Mouse (Mus musculus) neural tube, embryonic 11.5 days (tissue): ENCODE results near the gene Ezh1. TPM values are rescaled to one million over a fixed set of nuclear protein-coding genes. Genes with fewer than 3 reads are reported as not detected.
A peak's percentile ranks its signal among the peaks of the same experiment; 100 is the strongest.

Experiments
- ATAC-seq: fragments of 200-750 bp; cut with Nextera tagmentation; 2 replicates; pipeline ENCODE4 v1.8.0; 2017; ENCODE audit warnings: moderate number of reproducible peaks, mild to moderate bottlenecking, moderate TSS enrichment, moderate library complexity; ENCODE audit not compliant: insufficient read depth, low FRiP score, low TSS enrichment
- DNase-seq: peaks from one replicate; pipeline ENCODE4 v3.0.0-alpha.2; 2015; ENCODE audit warnings: low spot score
- H3K27ac ChIP-seq: fragments of 300-500 bp; sonication (generic); 2 replicates; pipeline ENCODE4 v1.5.1; 2014; ENCODE audit warnings: low read depth, mild to moderate bottlenecking, low read length
- H3K27me3 ChIP-seq: fragments of 300-500 bp; sonication (generic); 2 replicates; pipeline ENCODE4 v1.6.1; 2014; ENCODE audit warnings: mild to moderate bottlenecking, low read length, mixed read lengths; ENCODE audit not compliant: control insufficient read depth, insufficient read depth
- H3K36me3 ChIP-seq: fragments of 300-500 bp; sonication (generic); 2 replicates; pipeline ENCODE4 v1.6.1; 2014; ENCODE audit warnings: mild to moderate bottlenecking, low read length, moderate library complexity, mixed read lengths; ENCODE audit not compliant: control insufficient read depth, insufficient read depth
- H3K4me1 ChIP-seq: fragments of 300-500 bp; sonication (generic); 2 replicates; pipeline ENCODE4 v1.6.1; 2014; ENCODE audit warnings: low read length, mixed read lengths; ENCODE audit not compliant: control insufficient read depth, insufficient read depth
- H3K4me2 ChIP-seq: fragments of 300-500 bp; sonication (generic); 2 replicates; pipeline ENCODE4 v1.6.1; 2014; ENCODE audit warnings: low read depth, mild to moderate bottlenecking, moderate library complexity
- H3K4me3 ChIP-seq: fragments of 300-500 bp; sonication (generic); 2 replicates; pipeline ENCODE4 v1.5.1; 2014; ENCODE audit warnings: low read depth, low read length
- H3K9ac ChIP-seq: fragments of 300-500 bp; sonication (generic); 2 replicates; pipeline ENCODE4 v1.6.1; 2014; ENCODE audit warnings: mild to moderate bottlenecking, low read length
- H3K9me3 ChIP-seq: fragments of 300-500 bp; sonication (generic); 2 replicates; pipeline ENCODE4 v1.6.1; 2016; ENCODE audit warnings: low read length; ENCODE audit not compliant: control insufficient read depth
- WGBS: fragments of 180-500 bp; shearing (Covaris S2); extraction: QIAGEN DNeasy Blood & Tissue Kit; methylation state at CpG from one replicate; pipeline ENCODE4 v1.1.7; 2014; 5-methylcytosine and 5-hydroxymethylcytosine counted together
- polyA plus RNA-seq: library from polyadenylated mRNA; unstranded; fragments of >200 nt; fragmentation: Nextera tagmentation; extraction: Ambion mirVana; gene quantifications from 2 replicates; pipeline ENCODE4 v1.2.1, GENCODE M21; 2014

Ezh1 gene
- polyA plus RNA-seq, 1 experiment from 2014 or later = 11.2 TPM

GRCm38 (mm10) chr11:101146377-101146776 is 79.9 kb downstream of the Ezh1 start:
- no peak overlapping the region for H3K4me2 ChIP-seq
- H3K4me3 ChIP-seq = no peak overlapping the region
- DNase-seq = peak; percentile 70
- no peak overlapping the region for H3K9ac ChIP-seq
- H3K4me1 ChIP-seq = peaks cover 9% of the 10 kb centered on the region; the same call in 1 of the 2 replicates
- ATAC-seq = no peak
- H3K27me3 ChIP-seq = no peaks in the 10 kb centered on the region
- H3K36me3 ChIP-seq = no peaks in the 10 kb centered on the region
- 21% methylated on average over 10 of the region's 10 CpGs for WGBS
- no peaks in the 10 kb centered on the region for H3K9me3 ChIP-seq
- no peak overlapping the region for H3K27ac ChIP-seq

- peak overlapping the region; percentile 52 for H3K9ac ChIP-seq
- H3K4me1 ChIP-seq = 0 out of 2 replicates have a peak, but pooled peaks cover 6% of the 10 kb centered on the region
- no peak; the same call in 1 of the 2 replicates for ATAC-seq
- H3K36me3 ChIP-seq = no peaks in the 10 kb centered on the region
- H3K4me2 ChIP-seq = peak overlapping the region; percentile 44
- WGBS = 18% methylated on average over 18 of the region's 19 CpGs
- DNase-seq = peak; percentile 73
- 0 out of 2 replicates have a peak overlapping the region, but pooled peaks have one; percentile 23 for H3K27ac ChIP-seq
- no peaks in the 10 kb centered on the region for H3K9me3 ChIP-seq
- H3K4me3 ChIP-seq = 0 out of 2 replicates have a peak overlapping the region, but pooled peaks have one; percentile 14
- H3K27me3 ChIP-seq = no peaks in the 10 kb centered on the region
These were observed 82.7 kb downstream of the Ezh1 start for GRCm38 (mm10) chr11:101143338-101144225.

GRCm38 (mm10) chr11:101142215-101142967 is 83.9 kb downstream of the Ezh1 start:
- DNase-seq = no peak
- H3K27me3 ChIP-seq = no peaks in the 10 kb centered on the region
- ATAC-seq = no peak
- no peaks in the 10 kb centered on the region for H3K36me3 ChIP-seq
- H3K4me2 ChIP-seq = no peak overlapping the region
- WGBS = 86% methylated on average over 10 of the region's 10 CpGs
- H3K4me3 ChIP-seq = no peak overlapping the region
- H3K9me3 ChIP-seq = no peaks in the 10 kb centered on the region
- H3K4me1 ChIP-seq = 0 out of 2 replicates have a peak, but pooled peaks cover 6% of the 10 kb centered on the region
- H3K9ac ChIP-seq = no peak overlapping the region
- no peak overlapping the region for H3K27ac ChIP-seq

Other genes with a start within 250 kb of the Ezh1 start
- 50.2 and 54.1 TPM in 2 replicates for gene Atp6v0a1, start 217.0 kb downstream of the Ezh1 start, polyA plus RNA-seq
- 5.8 and 5.9 TPM in 2 replicates for gene Naglu, start 156.5 kb downstream of the Ezh1 start, polyA plus RNA-seq
- not detected in 2 replicates for gene Hsd17b1, start 148.1 kb downstream of the Ezh1 start, polyA plus RNA-seq
- 55.5 and 55.9 TPM in 2 replicates for gene Coasy, start 143.9 kb downstream of the Ezh1 start, polyA plus RNA-seq
- gene Mlx, start 139.2 kb downstream of the Ezh1 start, polyA plus RNA-seq = 55.6 and 61.6 TPM in 2 replicates
- 49.3 and 50.8 TPM in 2 replicates for gene Psmc3ip, start 131.0 kb downstream of the Ezh1 start, polyA plus RNA-seq
- 14.3 and 14.4 TPM in 2 replicates for gene Retreg3, start 106.6 kb downstream of the Ezh1 start, polyA plus RNA-seq
- gene Tubg1, start 106.5 kb downstream of the Ezh1 start, polyA plus RNA-seq = 111 and 116 TPM in 2 replicates
- 6.2 and 6.9 TPM in 2 replicates for gene Tubg2, start 70.6 kb downstream of the Ezh1 start, polyA plus RNA-seq
- gene Cntnap1, start 55.9 kb downstream of the Ezh1 start, polyA plus RNA-seq = 0.94 and 1.0 TPM in 2 replicates
- 9.2 and 11.8 TPM in 2 replicates for gene Plekhh3, start 55.1 kb downstream of the Ezh1 start, polyA plus RNA-seq
- gene Ccr10, start 51.0 kb downstream of the Ezh1 start, polyA plus RNA-seq = 0.14 and 0.44 TPM in 2 replicates
- 72.6 and 73.3 TPM in 2 replicates for gene Ramp2, start 19.6 kb upstream of the Ezh1 start, polyA plus RNA-seq
- 124 and 126 TPM in 2 replicates for gene Vps25, start 27.2 kb upstream of the Ezh1 start, polyA plus RNA-seq
- gene Wnk4, start 34.1 kb upstream of the Ezh1 start, polyA plus RNA-seq = 6.4 and 7.6 TPM in 2 replicates
- gene Cntd1, start 52.5 kb upstream of the Ezh1 start, polyA plus RNA-seq = 1.6 and 2.5 TPM in 2 replicates
- gene Coa3, start 52.7 kb upstream of the Ezh1 start, polyA plus RNA-seq = 190 and 196 TPM in 2 replicates
- gene Becn1, start 75.8 kb upstream of the Ezh1 start, polyA plus RNA-seq = 174 and 177 TPM in 2 replicates
- gene Psme3, start 89.8 kb upstream of the Ezh1 start, polyA plus RNA-seq = 154 and 157 TPM in 2 replicates
- 1.4 and 1.8 TPM in 2 replicates for gene Aoc2, start 98.6 kb upstream of the Ezh1 start, polyA plus RNA-seq
- gene Aoc3, start 104.1 kb upstream of the Ezh1 start, polyA plus RNA-seq = not detected in 2 replicates
- not detected in 2 replicates for gene G6pc, start 141.1 kb upstream of the Ezh1 start, polyA plus RNA-seq
- gene Aarsd1, start 191.2 kb upstream of the Ezh1 start, polyA plus RNA-seq = 87.8 and 92.8 TPM in 2 replicates
- 9.9 and 12.5 TPM in 2 replicates for gene Gm27029, start 198.3 kb upstream of the Ezh1 start, polyA plus RNA-seq
- 18.0 and 18.6 TPM in 2 replicates for gene Rundc1, start 198.6 kb upstream of the Ezh1 start, polyA plus RNA-seq
- 6.9 and 7.1 TPM in 2 replicates for gene Ptges3l, start 198.9 kb upstream of the Ezh1 start, polyA plus RNA-seq
- gene Rpl27, start 215.8 kb upstream of the Ezh1 start, polyA plus RNA-seq = 389 and 414 TPM in 2 replicates
- gene Ifi35, start 221.9 kb upstream of the Ezh1 start, polyA plus RNA-seq = 2.4 and 3.1 TPM in 2 replicates
- 43.9 and 49.0 TPM in 2 replicates for gene Rnd2, start 238.5 kb upstream of the Ezh1 start, polyA plus RNA-seq
- gene Vat1, start 239.8 kb upstream of the Ezh1 start, polyA plus RNA-seq = 52.3 and 55.8 TPM in 2 replicates